Mouse (Mus musculus) intestine, embryonic 14.5 days (tissue): Measurements from ENCODE around the gene Slc7a6. TPM values are rescaled to one million over a fixed set of nuclear protein-coding genes. Genes with fewer than 3 reads are reported as not detected.

ENCODE experiments used
- ATAC-seq: fragments of 200-750 bp; cut with Nextera tagmentation; replicated peaks from 2 replicates; pipeline ENCODE4 v1.8.0; 2017; ENCODE audit warnings: low read depth, moderate number of reproducible peaks, moderate TSS enrichment, moderate library complexity; ENCODE audit not compliant: low FRiP score, low TSS enrichment
- DNase-seq: peaks from one replicate; pipeline ENCODE4 v3.0.0-alpha.2; 2018; ENCODE audit warnings: low spot score
- H3K27ac ChIP-seq: fragments of 300-500 bp; sonication (generic); 2 replicates; pipeline ENCODE4 v1.5.1; 2014; ENCODE audit warnings: low read depth, mild to moderate bottlenecking, control low read depth
- H3K27me3 ChIP-seq: fragments of 300-500 bp; sonication (generic); replicated peaks from 2 replicates; pipeline ENCODE4 v1.6.1; 2014; ENCODE audit warnings: low read length, control low read depth; ENCODE audit not compliant: control insufficient read depth, insufficient read depth
- H3K36me3 ChIP-seq: fragments of 300-500 bp; sonication (generic); 2 replicates; pipeline ENCODE4 v1.6.1; 2014; ENCODE audit warnings: low read length, control low read depth; ENCODE audit not compliant: control insufficient read depth, insufficient read depth
- H3K4me1 ChIP-seq: fragments of 300-500 bp; sonication (generic); replicated peaks from 2 replicates; pipeline ENCODE4 v1.6.1; 2014; ENCODE audit warnings: low read length, control low read depth, mixed read lengths; ENCODE audit not compliant: control insufficient read depth, insufficient read depth
- H3K4me2 ChIP-seq: fragments of 300-500 bp; sonication (generic); 2 replicates; pipeline ENCODE4 v1.6.1; 2014; ENCODE audit warnings: low read length
- H3K4me3 ChIP-seq: fragments of 300-500 bp; sonication (generic); 2 replicates; pipeline ENCODE4 v1.5.1; 2014; ENCODE audit warnings: low read depth, low read length, control low read depth, mixed read lengths
- H3K9ac ChIP-seq: fragments of 300-500 bp; sonication (generic); 2 replicates; pipeline ENCODE4 v1.6.1; 2014; ENCODE audit warnings: mild to moderate bottlenecking, low read length
- H3K9me3 ChIP-seq: fragments of 300-500 bp; sonication (generic); 2 replicates; pipeline ENCODE4 v1.6.1; 2016; ENCODE audit warnings: low read length, control low read depth; ENCODE audit not compliant: control insufficient read depth
- WGBS: fragments of 180-500 bp; shearing (Covaris S2); extraction: QIAGEN DNeasy Blood & Tissue Kit; methylation state at CpG from one replicate; pipeline ENCODE4 v1.1.7; 2014; 5-methylcytosine and 5-hydroxymethylcytosine counted together
- polyA plus RNA-seq: library from polyadenylated mRNA; unstranded; fragments of >200 nt; fragmentation: Nextera tagmentation; extraction: Ambion mirVana; gene quantifications from 2 replicates; pipeline ENCODE4 v1.2.1, GENCODE M21; 2014

Slc7a6 gene
- polyA plus RNA-seq = 68.9 and 73.2 TPM in 2 replicates

- Histone ChIP-seq H3K9me3 (no peaks in the 10 kb centered on the region), H3K36me3 (peaks cover 12% of the 10 kb centered on the region), H3K9ac (peak within 1 kb of the TSS; percentile 64), H3K4me1 (peaks cover 4% of the 10 kb centered on the region; the same call in 1 of the 2 replicates), H3K27ac (peak within 1 kb of the TSS; percentile 69), H3K4me3 (peak within 1 kb of the TSS; percentile 58), H3K4me2 (peak within 1 kb of the TSS; percentile 93), H3K27me3 (no peaks in the 10 kb centered on the region)
- DNase-seq (peak; percentile 89), ATAC-seq (peak; percentile 87)
- WGBS = under 1% methylated on average over 52 of the region's 59 CpGs
Measured at GRCm38 (mm10) chr8:106168356-106169016, at the start of gene Slc7a6. Gene Slc7a6, plus strand, starts transcription at chr8:106168857.

GRCm38 (mm10) chr8:106123443-106123842 lies 45.2 kb upstream of the Slc7a6 start:
- Histone ChIP-seq H3K4me3 (no peak overlapping the region), H3K27me3 (no peaks in the 10 kb centered on the region), H3K36me3 (peaks cover 23% of the 10 kb centered on the region), H3K9me3 (no peaks in the 10 kb centered on the region), H3K9ac (no peak overlapping the region), H3K4me2 (no peak overlapping the region), H3K27ac (no peak overlapping the region), H3K4me1 (no peaks in the 10 kb centered on the region)
- WGBS = 82% methylated on average over 3 of the region's 3 CpGs
- DNase-seq (no peak), ATAC-seq (no peak)

- ATAC-seq (no peak), DNase-seq (no peak)
- no peaks in the 10 kb centered on the region for H3K27me3 ChIP-seq
- H3K4me3 ChIP-seq = no peak overlapping the region
- H3K27ac ChIP-seq = no peak overlapping the region
- no peak overlapping the region for H3K4me2 ChIP-seq
- H3K4me1 ChIP-seq = no peaks in the 10 kb centered on the region
- H3K36me3 ChIP-seq = peaks cover 34% of the 10 kb centered on the region
- no peaks in the 10 kb centered on the region for H3K9me3 ChIP-seq
- WGBS = 100% methylated on average over 1 of the region's 1 CpGs
- no peak overlapping the region for H3K9ac ChIP-seq
Measured at GRCm38 (mm10) chr8:106126055-106126454, 42.6 kb upstream of the Slc7a6 start.

- Histone ChIP-seq H3K27ac (no peak overlapping the region), H3K9me3 (no peaks in the 10 kb centered on the region), H3K4me1 (no peaks in the 10 kb centered on the region), H3K4me2 (no peak overlapping the region), H3K27me3 (no peaks in the 10 kb centered on the region), H3K36me3 (peaks cover 44% of the 10 kb centered on the region), H3K4me3 (no peak overlapping the region), H3K9ac (no peak overlapping the region)
- DNase-seq = no peak
- WGBS = 68% methylated on average over 3 of the region's 3 CpGs
- ATAC-seq = no peak
Measured at GRCm38 (mm10) chr8:106127054-106127453, 41.6 kb upstream of the Slc7a6 start.

- 89% methylated on average over 10 of the region's 10 CpGs for WGBS
- no peaks in the 10 kb centered on the region for H3K9me3 ChIP-seq
- no peak for DNase-seq
- no peak overlapping the region for H3K27ac ChIP-seq
- no peak overlapping the region for H3K4me3 ChIP-seq
- H3K9ac ChIP-seq = no peak overlapping the region
- no peak overlapping the region for H3K4me2 ChIP-seq
- no peak for ATAC-seq
- H3K36me3 ChIP-seq = peaks cover 53% of the 10 kb centered on the region
- no peaks in the 10 kb centered on the region for H3K27me3 ChIP-seq
- H3K4me1 ChIP-seq = no peaks in the 10 kb centered on the region
Measured at GRCm38 (mm10) chr8:106127882-106128410, 40.7 kb upstream of the Slc7a6 start.

- H3K4me1 ChIP-seq = no peaks in the 10 kb centered on the region
- H3K4me2 ChIP-seq = no peak overlapping the region
Measured at GRCm38 (mm10) chr8:106129232-106129930, 39.3 kb upstream of the Slc7a6 start.

GRCm38 (mm10) chr8:106129997-106130396 lies 38.7 kb upstream of the Slc7a6 start:
- no peak for DNase-seq
- no peak for ATAC-seq
- Histone ChIP-seq H3K4me1 (no peaks in the 10 kb centered on the region), H3K9ac (no peak overlapping the region), H3K4me3 (no peak overlapping the region), H3K27ac (no peak overlapping the region), H3K9me3 (no peaks in the 10 kb centered on the region), H3K4me2 (no peak overlapping the region), H3K27me3 (peaks cover 12% of the 10 kb centered on the region), H3K36me3 (peaks cover 54% of the 10 kb centered on the region)
- 69% methylated on average over 2 of the region's 2 CpGs for WGBS

More at GRCm38 (mm10) chr8:106129232-106129930, 39.3 kb upstream of the Slc7a6 start:
- Histone ChIP-seq H3K9me3 (no peaks in the 10 kb centered on the region), H3K9ac (no peak overlapping the region), H3K4me3 (no peak overlapping the region), H3K27me3 (peaks cover 5% of the 10 kb centered on the region), H3K36me3 (peaks cover 54% of the 10 kb centered on the region), H3K27ac (no peak overlapping the region)
- ATAC-seq (no peak), DNase-seq (no peak)

GRCm38 (mm10) chr8:106130505-106130904 lies 38.2 kb upstream of the Slc7a6 start:
- Histone ChIP-seq H3K9ac (no peak overlapping the region), H3K27me3 (peaks cover 17% of the 10 kb centered on the region), H3K4me2 (no peak overlapping the region), H3K4me1 (no peaks in the 10 kb centered on the region), H3K9me3 (no peaks in the 10 kb centered on the region), H3K36me3 (peaks cover 54% of the 10 kb centered on the region), H3K4me3 (no peak overlapping the region), H3K27ac (no peak overlapping the region)
- DNase-seq = no peak
- no peak for ATAC-seq
- 88% methylated on average over 2 of the region's 2 CpGs for WGBS
